1 mouse cellular context compared by ENCODE assay signal in the genomic region with DNA sequence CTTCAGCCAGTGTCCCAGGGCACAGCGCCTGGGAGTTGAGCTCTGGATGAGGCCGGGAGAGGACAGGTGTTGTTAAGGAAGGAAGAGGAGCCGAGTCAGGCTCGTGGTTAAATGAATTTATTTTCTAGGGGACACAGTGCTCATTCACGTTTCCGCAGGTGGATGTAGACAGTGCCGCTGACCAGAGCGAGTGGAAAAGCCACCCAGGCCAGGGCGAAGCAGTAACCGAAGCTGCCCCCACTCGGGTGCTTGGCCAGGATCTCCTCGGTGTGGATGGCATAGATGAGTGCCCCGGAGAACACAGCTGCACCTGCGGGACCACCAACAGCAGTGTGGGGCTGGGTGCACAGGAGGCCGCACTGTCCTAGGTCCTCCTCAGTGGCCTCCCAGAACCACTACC.
TF ChIP-seq lines count a peak whose summit lies in the region.

No protein-coding gene starts in this region.

TF ChIP-seq in myocyte, 11 proteins besides CTCF, POLR2A, EP300 and RAD21 (continued from another document):
- TF ChIP-seq POLR2AphosphoS2 (IDR thresholded peaks at IDR 0.05; ENCODE audit: insufficient read length, low read depth) (no peak), E2F4 (IDR thresholded peaks at IDR 0.05; ENCODE audit: insufficient read depth) (no peak), USF1 (IDR thresholded peaks at IDR 0.05; ENCODE audit: low read depth) (no peak), CEBPB (IDR thresholded peaks at IDR 0.05; ENCODE audit: insufficient read depth, poor library complexity, severe bottlenecking) (no peak), MAX (IDR thresholded peaks at IDR 0.05; ENCODE audit: low read depth) (no peak), SRF (IDR thresholded peaks at IDR 0.05; ENCODE audit: control insufficient read depth, insufficient read length, low read depth) (no peak), TCF12 (IDR thresholded peaks at IDR 0.05; ENCODE audit: insufficient read depth, poor library complexity, severe bottlenecking) (no peak), MYOD1 (IDR thresholded peaks at IDR 0.05; ENCODE audit: control insufficient read depth in 1 of 3, insufficient read length in 2 of 3, low read depth in 2 of 3) (no peak)
